Comparison of ENCODE assay signal across 16 mouse cellular contexts in the genomic region with DNA sequence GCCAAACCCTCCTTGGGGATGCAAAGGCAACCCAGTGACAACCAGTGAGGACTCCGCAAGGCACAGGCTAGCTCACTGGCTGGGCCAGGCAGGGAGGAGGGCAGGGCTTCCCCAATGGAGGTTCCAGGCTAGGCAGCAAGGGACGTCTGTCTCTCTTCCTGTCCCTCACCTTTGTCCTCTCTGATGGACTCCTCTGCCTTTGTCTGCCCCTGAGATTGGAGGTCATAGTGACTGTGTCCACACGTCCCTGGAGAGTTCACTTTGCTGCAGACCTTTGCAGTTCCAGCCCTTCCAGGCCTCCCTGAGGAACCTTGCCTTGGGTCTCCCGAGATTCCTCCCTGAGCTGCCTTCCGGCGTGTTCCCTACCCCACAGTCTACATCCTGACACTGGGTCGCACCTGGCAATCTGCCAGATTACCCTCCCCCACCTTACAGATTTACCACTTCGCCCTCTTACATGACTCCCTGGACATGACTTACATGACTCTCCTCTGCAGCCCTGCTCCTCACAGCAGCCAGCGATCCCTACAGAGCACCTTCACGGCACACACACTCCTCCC. TPM values are rescaled to one million over a fixed set of nuclear protein-coding genes. Genes with fewer than 3 reads are reported as not detected.
DNase-seq lines count a peak whose midpoint lies in the region; ATAC-seq lines count a peak whose summit lies in the region.
"Had no signal": no experiment of that assay in that cellular context is flagged by ENCODE, and none has a peak within 500 bp of the region (broad histone marks: within the 10 kb centered on the region; RNA-seq: fewer than 3 reads in every experiment).

No protein-coding gene starts in this region.

- H3K4me3 ChIP-seq in heart, embryonic 10.5 days = no peak overlapping the region
- no peak overlapping the region for H3K4me3 ChIP-seq in kidney, embryonic 15.5 days (replicated peaks)
- no peak overlapping the region for H3K4me3 ChIP-seq in intestine, embryonic 15.5 days (replicated peaks)
- H3K4me3 ChIP-seq in liver, embryonic 12.5 days = no peak overlapping the region
- H3K4me3 ChIP-seq: forebrain, embryonic 12.5 days had no signal

- peaks cover 37% of the 10 kb centered on the region for H3K4me1 ChIP-seq in heart, embryonic 10.5 days
- peaks cover 55% of the 10 kb centered on the region for H3K4me1 ChIP-seq in kidney, embryonic 15.5 days
- peaks cover 34% of the 10 kb centered on the region for H3K4me1 ChIP-seq in intestine, embryonic 15.5 days (replicated peaks)
- H3K4me1 ChIP-seq in liver, embryonic 12.5 days = peaks cover 30% of the 10 kb centered on the region

- no peak; the same call in 1 of the 2 replicates for ATAC-seq in kidney, embryonic 15.5 days (replicated peaks; ENCODE audit: low FRiP score)
- peak; percentile 27; the same call in 1 of the 2 replicates for ATAC-seq in intestine, embryonic 15.5 days
- peak; percentile 33; the same call in 1 of the 2 replicates for ATAC-seq in liver, embryonic 12.5 days

- no peaks in the 10 kb centered on the region for H3K9me3 ChIP-seq in heart, embryonic 10.5 days
- no peaks in the 10 kb centered on the region for H3K9me3 ChIP-seq in kidney, embryonic 15.5 days (replicated peaks)
- H3K9me3 ChIP-seq in intestine, embryonic 15.5 days = no peaks in the 10 kb centered on the region
- H3K9me3 ChIP-seq in liver, embryonic 12.5 days (replicated peaks) = no peaks in the 10 kb centered on the region
- H3K9me3 ChIP-seq: forebrain, embryonic 12.5 days had no signal

- peak overlapping the region; percentile 56 for H3K27ac ChIP-seq in heart, embryonic 10.5 days
- H3K27ac ChIP-seq in kidney, embryonic 15.5 days = no peak overlapping the region
- no peak overlapping the region for H3K27ac ChIP-seq in intestine, embryonic 15.5 days
- no peak overlapping the region for H3K27ac ChIP-seq in liver, embryonic 12.5 days
- H3K27ac ChIP-seq: forebrain, embryonic 12.5 days had no signal

- no peak overlapping the region for H3K9ac ChIP-seq in kidney, embryonic 15.5 days
- no peak overlapping the region for H3K9ac ChIP-seq in intestine, embryonic 15.5 days
- no peak overlapping the region for H3K9ac ChIP-seq in liver, embryonic 12.5 days

- peaks cover 18% of the 10 kb centered on the region; the same call in 1 of the 2 replicates for H3K27me3 ChIP-seq in heart, embryonic 10.5 days (ENCODE audit: insufficient read depth, poor library complexity, severe bottlenecking)
- H3K27me3 ChIP-seq in kidney, embryonic 15.5 days = no peaks in the 10 kb centered on the region
- H3K27me3 ChIP-seq in intestine, embryonic 15.5 days (replicated peaks) = no peaks in the 10 kb centered on the region
- H3K27me3 ChIP-seq in liver, embryonic 12.5 days (replicated peaks) = peaks cover 57% of the 10 kb centered on the region

- DNase-seq in heart, embryonic 10.5 days (ENCODE audit: low spot score) = no peak
- no peak for DNase-seq in heart, adult 11 months
- DNase-seq in kidney, postnatal 10 days = peak; percentile 57
- no peak for DNase-seq in right cerebral cortex, postnatal 14 days
- DNase-seq in right cerebral cortex, adult 2 months (ENCODE audit: low spot score in 2 of 2) = no peak
- DNase-seq: B cell, adult 2 months; cerebellum, adult 9-10 months; heart, adult 18-20 months; lung, postnatal 36 days; right cerebral cortex, postnatal 25 days had no signal

- H3K4me2 ChIP-seq in kidney, embryonic 15.5 days = no peak overlapping the region
- no peak overlapping the region for H3K4me2 ChIP-seq in intestine, embryonic 15.5 days (replicated peaks)
- H3K4me2 ChIP-seq in liver, embryonic 12.5 days = no peak overlapping the region
- H3K4me2 ChIP-seq: forebrain, embryonic 12.5 days had no signal

- H3K36me3 ChIP-seq in heart, embryonic 10.5 days = no peaks in the 10 kb centered on the region
- no peaks in the 10 kb centered on the region for H3K36me3 ChIP-seq in kidney, embryonic 15.5 days
- no peaks in the 10 kb centered on the region for H3K36me3 ChIP-seq in intestine, embryonic 15.5 days
- no peaks in the 10 kb centered on the region for H3K36me3 ChIP-seq in liver, embryonic 12.5 days
- H3K36me3 ChIP-seq: forebrain, embryonic 12.5 days had no signal

- WGBS in heart, embryonic 10.5 days = 55% methylated on average over 10 of the region's 10 CpGs
- WGBS in kidney, embryonic 15.5 days = 41% methylated on average over 10 of the region's 10 CpGs
- WGBS in intestine, embryonic 15.5 days = 44% methylated on average over 10 of the region's 10 CpGs
- WGBS in liver, embryonic 12.5 days (ENCODE audit: insufficient replicate concordance) = 52% methylated on average over 10 of the region's 10 CpGs

RNA-seq across cellular contexts. Expression of a gene that starts 5.5 kb away (rescaled TPM):
- 195 and 250 TPM in 2 replicates for polyA plus RNA-seq in heart, embryonic 10.5 days (2016; fragmentation: Nextera tagmentation; extraction: Ambion mirVana)
- polyA plus RNA-seq in kidney, embryonic 15.5 days (2015; fragmentation: Nextera tagmentation; extraction: Ambion mirVana) = 513 and 545 TPM in 2 replicates
- 441 and 523 TPM in 2 replicates for polyA plus RNA-seq in intestine, embryonic 15.5 days (2015; fragmentation: Nextera tagmentation; extraction: Ambion mirVana)
- 114 and 122 TPM in 2 replicates for polyA plus RNA-seq in liver, embryonic 12.5 days (2016; fragmentation: Nextera tagmentation; extraction: Ambion mirVana)

RNA-seq across cellular contexts. Expression of a gene that starts 18.9 kb away (rescaled TPM):
- 0.26 TPM in 1 of 2 replicates, not detected in the other for polyA plus RNA-seq in heart, embryonic 10.5 days (2016; fragmentation: Nextera tagmentation; extraction: Ambion mirVana)
- polyA plus RNA-seq in kidney, embryonic 15.5 days (2015; fragmentation: Nextera tagmentation; extraction: Ambion mirVana) = 0.12 and 0.30 TPM in 2 replicates
- polyA plus RNA-seq in intestine, embryonic 15.5 days (2015; fragmentation: Nextera tagmentation; extraction: Ambion mirVana) = 1.6 and 1.8 TPM in 2 replicates
- 0.41 and 0.55 TPM in 2 replicates for polyA plus RNA-seq in liver, embryonic 12.5 days (2016; fragmentation: Nextera tagmentation; extraction: Ambion mirVana)
- polyA plus RNA-seq: embryonic facial prominence, embryonic 11.5 days; forebrain, embryonic 12.5 days; limb, embryonic 11.5 days had no signal

RNA-seq across cellular contexts. Expression of a gene that starts 39.9 kb away (rescaled TPM):
- 34.8 and 48.7 TPM in 2 replicates for polyA plus RNA-seq in heart, embryonic 10.5 days (2016; fragmentation: Nextera tagmentation; extraction: Ambion mirVana)
- 47.7 and 56.3 TPM in 2 replicates for polyA plus RNA-seq in kidney, embryonic 15.5 days (2015; fragmentation: Nextera tagmentation; extraction: Ambion mirVana)
- 53.5 and 56.2 TPM in 2 replicates for polyA plus RNA-seq in intestine, embryonic 15.5 days (2015; fragmentation: Nextera tagmentation; extraction: Ambion mirVana)
- 58.9 and 61.4 TPM in 2 replicates for polyA plus RNA-seq in liver, embryonic 12.5 days (2016; fragmentation: Nextera tagmentation; extraction: Ambion mirVana)

RNA-seq across cellular contexts. Expression of a gene that starts 52.2 kb away (rescaled TPM):
- polyA plus RNA-seq in heart, embryonic 10.5 days (2016; fragmentation: Nextera tagmentation; extraction: Ambion mirVana) = 201 and 226 TPM in 2 replicates
- polyA plus RNA-seq in kidney, embryonic 15.5 days (2015; fragmentation: Nextera tagmentation; extraction: Ambion mirVana) = 243 and 247 TPM in 2 replicates
- polyA plus RNA-seq in intestine, embryonic 15.5 days (2015; fragmentation: Nextera tagmentation; extraction: Ambion mirVana) = 229 and 241 TPM in 2 replicates
- 188 and 201 TPM in 2 replicates for polyA plus RNA-seq in liver, embryonic 12.5 days (2016; fragmentation: Nextera tagmentation; extraction: Ambion mirVana)
